Mouse (Mus musculus) cerebellum, adult 2 months (tissue): ENCODE measurements at regions not wholly inside any gene's neighbourhood (a gene's known extent, or its start where the extent isn't known, plus 50 kb on each side); places are given as distances from the start of the nearest gene placed in this dataset.

Source experiments
- DNase-seq, 2 experiments: peaks; one replicate each; pipeline ENCODE4 v3.0.0; 2021
- H3K27ac ChIP-seq: fragments of 200-500 bp; 2 replicates; pipeline ENCODE4 v1.5.1; 2012; ENCODE audit warnings: low read length, control low read depth, inconsistent platforms; ENCODE audit not compliant: insufficient read depth
- H3K27me3 ChIP-seq: fragments of 200-500 bp; 2 replicates; pipeline ENCODE4 v1.6.1; 2012; ENCODE audit warnings: inconsistent platforms, mild to moderate bottlenecking, low read length, moderate library complexity; ENCODE audit not compliant: control insufficient read depth, insufficient read depth
- H3K4me1 ChIP-seq: fragments of 200-500 bp; 2 replicates; pipeline ENCODE4 v1.6.1; 2011; ENCODE audit warnings: low read length; ENCODE audit not compliant: control insufficient read depth, insufficient read depth
- H3K4me3 ChIP-seq: fragments of 200-500 bp; replicated peaks from 2 replicates; pipeline ENCODE3; 2011; ENCODE audit warnings: mild to moderate bottlenecking, low read depth, low read length, control low read depth; ENCODE audit not compliant: insufficient read depth
- CTCF ChIP-seq: fragments of 200-500 bp; IDR thresholded peaks from 2 replicates; pipeline ENCODE4 v1.5.1; 2011; ENCODE audit warnings: low read depth, mild to moderate bottlenecking, control low read depth, low read length, moderate library complexity, borderline replicate concordance; ENCODE audit not compliant: insufficient read depth
- POLR2A ChIP-seq: fragments of 200-500 bp; IDR thresholded peaks from 2 replicates; pipeline ENCODE4 v1.6.1; 2011; ENCODE audit warnings: low read length, control low read depth, borderline replicate concordance; ENCODE audit not compliant: insufficient read depth
- WGBS: fragments of 180-500 bp; shearing (Covaris S2); methylation state at CpG from one replicate; pipeline ENCODE4 v1.1.7; 2018; 5-methylcytosine and 5-hydroxymethylcytosine counted together

GRCm38 (mm10) chr10:9010191-9010590 is 124.3 kb upstream of the Sash1 start:
- no peak for DNase-seq
- no peaks in the 10 kb centered on the region for H3K27me3 ChIP-seq
- no peak overlapping the region for H3K4me3 ChIP-seq
- no peak overlapping the region for H3K27ac ChIP-seq
- no peaks in the 10 kb centered on the region for H3K4me1 ChIP-seq
- WGBS: 85% methylated on average over 13 of the region's 13 CpGs
- no peak for TF ChIP-seq POLR2A
- no peak for TF ChIP-seq CTCF

GRCm38 (mm10) chr10:9005140-9005909 is 119.5 kb upstream of the Sash1 start:
- H3K4me1 ChIP-seq: no peaks in the 10 kb centered on the region
- 66% methylated on average over 10 of the region's 10 CpGs for WGBS
- no peak overlapping the region for H3K4me3 ChIP-seq
- TF ChIP-seq CTCF: no peak
- H3K27ac ChIP-seq: no peak overlapping the region
- H3K27me3 ChIP-seq: no peaks in the 10 kb centered on the region
- no peak for DNase-seq

GRCm38 (mm10) chr10:9002261-9002660 is 116.4 kb upstream of the Sash1 start:
- Histone ChIP-seq H3K4me3 (no peak overlapping the region), H3K27me3 (no peaks in the 10 kb centered on the region), H3K4me1 (no peaks in the 10 kb centered on the region), H3K27ac (no peak overlapping the region)
- WGBS: 86% methylated on average over 5 of the region's 5 CpGs
- no peak for DNase-seq
- TF ChIP-seq CTCF (no peak), POLR2A (no peak)

- no peaks in the 10 kb centered on the region for H3K4me1 ChIP-seq
- no peak overlapping the region for H3K4me3 ChIP-seq
- H3K27ac ChIP-seq: no peak overlapping the region
- DNase-seq: no peak
- 50% methylated on average over 5 of the region's 5 CpGs for WGBS
- no peaks in the 10 kb centered on the region for H3K27me3 ChIP-seq
- TF ChIP-seq CTCF: no peak
- no peak for TF ChIP-seq POLR2A
Measured at GRCm38 (mm10) chr10:8998758-8999398, 113.0 kb upstream of the Sash1 start.

- 66% methylated on average over 2 of the region's 2 CpGs for WGBS
Measured at GRCm38 (mm10) chr10:8998356-8998755, 112.5 kb upstream of the Sash1 start.

GRCm38 (mm10) chr10:8995097-8995496 is 109.2 kb upstream of the Sash1 start:
- no peak for DNase-seq
- no peak overlapping the region for H3K27ac ChIP-seq
- H3K4me1 ChIP-seq: no peaks in the 10 kb centered on the region
- no peak overlapping the region for H3K4me3 ChIP-seq
- H3K27me3 ChIP-seq: no peaks in the 10 kb centered on the region
- TF ChIP-seq POLR2A (no peak), CTCF (no peak)
- WGBS: 27% methylated on average over 3 of the region's 3 CpGs

More at GRCm38 (mm10) chr10:8998356-8998755, 112.5 kb upstream of the Sash1 start:
- Histone ChIP-seq H3K4me3 (no peak overlapping the region), H3K27ac (no peak overlapping the region), H3K4me1 (no peaks in the 10 kb centered on the region), H3K27me3 (no peaks in the 10 kb centered on the region)
- TF ChIP-seq POLR2A (no peak), CTCF (no peak)
- no peak for DNase-seq

GRCm38 (mm10) chr10:8986339-8986738 is 100.5 kb upstream of the Sash1 start:
- Histone ChIP-seq H3K4me1 (no peaks in the 10 kb centered on the region), H3K27ac (no peak overlapping the region), H3K4me3 (no peak overlapping the region), H3K27me3 (no peaks in the 10 kb centered on the region)
- WGBS: 91% methylated on average over 7 of the region's 7 CpGs
- TF ChIP-seq POLR2A (no peak), CTCF (no peak)
- DNase-seq: no peak

GRCm38 (mm10) chr10:8983347-8983746 is 97.5 kb upstream of the Sash1 start:
- TF ChIP-seq CTCF (no peak), POLR2A (no peak)
- WGBS: 86% methylated on average over 4 of the region's 4 CpGs
- no peak for DNase-seq

More at GRCm38 (mm10) chr10:8983347-8983746, 97.5 kb upstream of the Sash1 start:
- H3K4me1 ChIP-seq: no peaks in the 10 kb centered on the region
- no peak overlapping the region for H3K27ac ChIP-seq
- no peaks in the 10 kb centered on the region for H3K27me3 ChIP-seq
- no peak overlapping the region for H3K4me3 ChIP-seq
